Mouse (Mus musculus): ENCODE data around the gene Cxcl1. TPM values are rescaled to one million over a fixed set of nuclear protein-coding genes. Genes with fewer than 3 reads are reported as not detected.

Gene Cxcl1
- polyA plus RNA-seq, 1 experiment, result 0.69 TPM

DNA sequence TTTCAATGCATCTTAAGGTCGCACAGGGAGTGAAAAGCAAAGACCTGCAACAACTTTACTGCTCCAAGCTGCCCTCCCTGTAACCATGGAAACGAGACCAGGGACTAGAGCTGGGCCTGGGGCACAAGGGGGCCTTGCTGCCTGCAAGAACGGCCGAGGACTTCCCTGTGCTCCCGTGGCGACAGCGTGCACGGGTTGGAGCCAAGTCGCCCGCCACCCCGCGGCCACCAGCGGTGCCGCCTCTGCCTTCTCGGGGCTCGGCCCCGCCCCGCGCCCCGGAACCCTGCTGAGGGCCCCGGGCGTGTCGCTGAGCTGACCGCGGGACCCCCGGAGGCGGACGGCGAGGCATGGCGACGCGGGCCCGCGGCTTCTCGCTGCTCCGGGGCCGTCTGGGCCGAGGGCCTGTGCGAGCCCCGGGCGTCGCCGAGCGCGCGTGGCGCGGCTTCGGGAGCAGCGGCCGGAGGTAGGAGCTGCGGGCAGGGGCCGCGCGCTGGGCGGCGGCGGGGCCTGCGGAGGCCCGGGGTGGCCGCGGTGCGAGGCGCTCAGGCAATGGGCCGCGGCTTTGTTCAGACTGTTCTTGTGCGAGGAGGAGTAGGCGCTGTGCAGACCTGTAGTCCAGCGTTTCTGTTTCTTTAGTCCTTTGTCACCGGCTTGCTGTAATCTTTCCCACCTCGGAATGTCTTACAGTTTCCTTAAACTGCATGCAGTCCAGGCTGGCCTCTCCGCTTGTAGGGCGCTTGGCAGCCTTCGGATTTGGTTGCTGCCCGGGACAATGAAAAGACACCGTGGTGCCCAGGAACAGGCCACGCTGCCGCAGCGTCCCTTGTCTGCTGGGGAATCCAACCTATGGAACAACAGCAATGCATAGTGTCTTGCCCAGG is 40.2 kb downstream of the Cxcl1 start, which contains the start of gene Mthfd2l:
Gene Mthfd2l, plus strand, starts transcription at position 147 of the 881 bp plus-strand sequence.
- Histone ChIP-seq H3K4me3 (ENCODE audit: insufficient read depth, low read depth, low read length) (peak within 1 kb of the TSS; percentile 89), H3K27ac (ENCODE audit: insufficient read depth, low read depth, low read length) (peak within 1 kb of the TSS; percentile 72), H3K27me3 (replicated peaks; ENCODE audit: control insufficient read depth, insufficient read depth, low read length) (no peaks in the 10 kb centered on the region), H3K36me3 (ENCODE audit: control insufficient read depth, insufficient read depth, low read length) (no peaks in the 10 kb centered on the region), H3K4me1 (ENCODE audit: control insufficient read depth, insufficient read depth, low read length) (peaks cover 4% of the 10 kb centered on the region; the same call in 1 of the 2 replicates)
- under 1% methylated on average over 78 of the region's 79 CpGs for WGBS
- TF ChIP-seq CTCF (conservative IDR thresholded peaks at IDR 0.05; ENCODE audit: insufficient read depth, insufficient read length, low read depth, low read length) (peak; percentile 61), POLR2A (IDR thresholded peaks at IDR 0.05; ENCODE audit: low read depth, low read length) (no peak)
- peak; percentile 86 for DNase-seq

DNA sequence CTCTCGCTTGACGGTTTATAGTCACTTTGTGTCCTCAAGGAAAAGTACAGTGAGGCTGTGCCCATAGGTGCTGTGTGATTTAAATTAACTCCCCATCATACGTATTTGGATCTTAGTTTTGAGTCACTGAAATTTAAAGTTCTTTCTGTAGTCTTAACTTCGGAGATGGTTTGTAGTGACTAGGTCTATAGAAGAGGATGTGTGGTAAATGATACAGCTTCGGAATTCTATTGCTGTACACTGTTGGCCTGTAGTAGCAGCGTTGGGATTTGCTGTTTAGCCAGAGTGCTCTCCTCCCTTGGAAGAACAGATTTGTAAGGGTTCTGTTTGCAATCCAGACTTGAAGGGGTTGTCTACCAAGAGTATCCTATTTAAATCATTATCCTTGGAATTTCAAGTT is 40.9 kb downstream of the Cxcl1 start:
- DNase-seq, result no peak
- no peaks in the 10 kb centered on the region for H3K27me3 ChIP-seq (replicated peaks; ENCODE audit: control insufficient read depth, insufficient read depth, low read length)

DNA sequence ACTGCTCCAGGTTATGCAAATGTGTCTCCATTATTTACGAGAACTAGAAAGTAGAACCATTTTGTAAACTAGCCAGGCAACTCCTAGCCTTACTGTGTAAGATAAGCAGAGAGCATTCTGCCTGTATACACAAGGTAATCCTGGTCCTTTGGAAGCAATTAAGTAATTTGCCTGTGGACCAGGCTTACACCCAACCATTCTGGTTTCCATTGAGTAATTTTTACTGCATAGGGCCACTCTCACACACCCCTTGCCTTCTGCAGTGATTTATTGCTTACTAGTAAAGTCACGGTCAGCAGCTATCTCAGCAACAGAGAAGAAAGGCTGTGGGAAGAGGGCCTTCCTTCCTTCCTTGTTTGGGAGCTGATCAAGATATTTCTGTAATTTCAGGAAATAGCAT is 45.7 kb downstream of the Cxcl1 start:
- DNase-seq, result no peak
- peaks cover 1% of the 10 kb centered on the region; the same call in 1 of the 2 replicates for H3K4me1 ChIP-seq (ENCODE audit: control insufficient read depth, insufficient read depth, low read length)
- no peak overlapping the region for H3K4me3 ChIP-seq (ENCODE audit: insufficient read depth, low read depth, low read length)
- no peaks in the 10 kb centered on the region for H3K27me3 ChIP-seq (replicated peaks; ENCODE audit: control insufficient read depth, insufficient read depth, low read length)
- H3K27ac ChIP-seq (ENCODE audit: insufficient read depth, low read depth, low read length), result no peak overlapping the region
- no peaks in the 10 kb centered on the region for H3K36me3 ChIP-seq (ENCODE audit: control insufficient read depth, insufficient read depth, low read length)
- no peak for TF ChIP-seq POLR2A (IDR thresholded peaks at IDR 0.05; ENCODE audit: low read depth, low read length)
- TF ChIP-seq CTCF (conservative IDR thresholded peaks at IDR 0.05; ENCODE audit: insufficient read depth, insufficient read length, low read depth, low read length), result no peak
- WGBS, result 43% methylated on average over 2 of the region's 2 CpGs

More for the DNA sequence above, 40.9 kb downstream of the Cxcl1 start:
- 22% methylated on average over 6 of the region's 6 CpGs for WGBS
- no peak for TF ChIP-seq POLR2A (IDR thresholded peaks at IDR 0.05; ENCODE audit: low read depth, low read length)
- TF ChIP-seq CTCF (conservative IDR thresholded peaks at IDR 0.05; ENCODE audit: insufficient read depth, insufficient read length, low read depth, low read length), result no peak
- Histone ChIP-seq H3K36me3 (ENCODE audit: control insufficient read depth, insufficient read depth, low read length) (no peaks in the 10 kb centered on the region), H3K27ac (ENCODE audit: insufficient read depth, low read depth, low read length) (peak overlapping the region; percentile 58), H3K4me1 (ENCODE audit: control insufficient read depth, insufficient read depth, low read length) (peaks cover 4% of the 10 kb centered on the region; the same call in 1 of the 2 replicates), H3K4me3 (ENCODE audit: insufficient read depth, low read depth, low read length) (peak overlapping the region; percentile 89)

Other genes with a start within 250 kb of the Cxcl1 start
- gene Cxcl5, start 131.9 kb upstream of the Cxcl1 start, polyA plus RNA-seq (2012; rRNA removed), result 0.05 TPM in 1 of 2 replicates, not detected in the other
- gene Ppbp, start 122.7 kb upstream of the Cxcl1 start, polyA plus RNA-seq (2012; rRNA removed), result 1.2 and 1.5 TPM in 2 replicates
- gene Pf4, start 118.8 kb upstream of the Cxcl1 start, polyA plus RNA-seq (2012; rRNA removed), result 8.3 and 9.8 TPM in 2 replicates
- gene Cxcl3, start 105.1 kb upstream of the Cxcl1 start, polyA plus RNA-seq (2012; rRNA removed), result 0.12 TPM in 1 of 2 replicates, not detected in the other
- gene Cxcl15, start 96.7 kb upstream of the Cxcl1 start, polyA plus RNA-seq (2012; rRNA removed), result not detected in 2 replicates
- gene Cxcl2, start 12.6 kb downstream of the Cxcl1 start, polyA plus RNA-seq (2012; rRNA removed), result 0.42 and 1.1 TPM in 2 replicates
- gene Mthfd2l, start 39.9 kb downstream of the Cxcl1 start, polyA plus RNA-seq (2012; rRNA removed), result 23.4 and 45.0 TPM in 2 replicates
- gene Epgn, start 136.2 kb downstream of the Cxcl1 start, polyA plus RNA-seq (2012; rRNA removed), result not detected in 2 replicates
- gene Ereg, start 183.4 kb downstream of the Cxcl1 start, polyA plus RNA-seq (2012; rRNA removed), result 0.03 TPM in 1 of 2 replicates, not detected in the other
- gene Areg, start 248.4 kb downstream of the Cxcl1 start, polyA plus RNA-seq (2012; rRNA removed), result not detected in 2 replicates